Mouse (Mus musculus) liver, embryonic 16.5 days (tissue): Measurements from ENCODE around the gene Vmn1r103. TPM values are rescaled to one million over a fixed set of nuclear protein-coding genes. Genes with fewer than 3 reads are reported as not detected.
"Not testable (repeated sequence)": the region's sequence is repeated elsewhere in the genome, so short reads cannot be mapped to it uniquely, and the experiment has no call there.

Experiments
- ATAC-seq: fragments of 200-750 bp; cut with Nextera tagmentation; 2 replicates; pipeline ENCODE4 v1.8.0; 2017; ENCODE audit warnings: low read depth, mild to moderate bottlenecking, moderate number of reproducible peaks, moderate library complexity
- H3K27ac ChIP-seq: fragments of 300-500 bp; sonication (generic); 2 replicates; pipeline ENCODE4 v1.5.1; 2014; ENCODE audit warnings: mild to moderate bottlenecking, low read length
- H3K27me3 ChIP-seq: fragments of 300-500 bp; sonication (generic); 2 replicates; pipeline ENCODE4 v1.6.1; 2014; ENCODE audit warnings: low read depth, low read length, mixed read lengths; ENCODE audit not compliant: control insufficient read depth, insufficient read depth
- H3K36me3 ChIP-seq: fragments of 300-500 bp; sonication (generic); 2 replicates; pipeline ENCODE4 v1.6.1; 2014; ENCODE audit warnings: mild to moderate bottlenecking; ENCODE audit not compliant: control insufficient read depth, insufficient read depth
- H3K4me1 ChIP-seq: fragments of 300-500 bp; sonication (generic); 2 replicates; pipeline ENCODE4 v1.6.1; 2014; ENCODE audit warnings: low read depth, low read length, mixed read lengths; ENCODE audit not compliant: control insufficient read depth
- H3K4me2 ChIP-seq: fragments of 300-500 bp; sonication (generic); 2 replicates; pipeline ENCODE4 v1.6.1; 2014; ENCODE audit warnings: low read depth, low read length, mixed read lengths
- H3K4me3 ChIP-seq: fragments of 300-500 bp; sonication (generic); 2 replicates; pipeline ENCODE4 v1.5.1; 2014; ENCODE audit warnings: low read depth, mild to moderate bottlenecking, low read length
- H3K9ac ChIP-seq: fragments of 300-500 bp; sonication (generic); 2 replicates; pipeline ENCODE4 v1.6.1; 2014; ENCODE audit warnings: low read depth, low read length
- H3K9me3 ChIP-seq: fragments of 300-500 bp; sonication (generic); replicated peaks from 2 replicates; pipeline ENCODE4 v1.6.1; 2016; ENCODE audit warnings: low read length; ENCODE audit not compliant: control insufficient read depth
- WGBS: fragments of 180-500 bp; shearing (Covaris S2); extraction: QIAGEN DNeasy Blood & Tissue Kit; methylation state at CpG from one replicate; pipeline ENCODE4 v1.1.7; 2014; ENCODE audit not compliant: insufficient replicate concordance; 5-methylcytosine and 5-hydroxymethylcytosine counted together
- polyA plus RNA-seq: library from polyadenylated mRNA; unstranded; fragments of >200 nt; fragmentation: Nextera tagmentation; extraction: Ambion mirVana; gene quantifications from 2 replicates; pipeline ENCODE4 v1.2.1, GENCODE M21; 2015

Vmn1r103 gene
- not detected in 2 replicates for polyA plus RNA-seq

- H3K27ac ChIP-seq, H3K27me3 ChIP-seq, H3K9me3 ChIP-seq, H3K4me2 ChIP-seq, ATAC-seq, H3K36me3 ChIP-seq, H3K4me1 ChIP-seq, H3K4me3 ChIP-seq, H3K9ac ChIP-seq: not testable (repeated sequence)
- WGBS = no CpG with 5 or more reads among the region's 3 CpGs
Measured at GRCm38 (mm10) chr7:20510434-20510833, at the start of gene Vmn1r103. Gene Vmn1r103, minus strand, starts transcription at chr7:20510534.

- no CpG with 5 or more reads among the region's 1 CpGs for WGBS
- not testable (repeated sequence) for H3K4me1 ChIP-seq, H3K9ac ChIP-seq, H3K36me3 ChIP-seq, H3K4me2 ChIP-seq, H3K27me3 ChIP-seq, H3K27ac ChIP-seq, H3K9me3 ChIP-seq, H3K4me3 ChIP-seq, ATAC-seq
Measured at GRCm38 (mm10) chr7:20545657-20546056, 35.3 kb upstream of the Vmn1r103 start, which contains the start of gene Gm5726. Gene Gm5726, minus strand, starts transcription at chr7:20545757.

- H3K27me3 ChIP-seq, H3K27ac ChIP-seq, H3K4me1 ChIP-seq, H3K4me2 ChIP-seq, H3K4me3 ChIP-seq, H3K36me3 ChIP-seq, ATAC-seq, H3K9me3 ChIP-seq, H3K9ac ChIP-seq: not testable (repeated sequence)
- no CpG with 5 or more reads among the region's 3 CpGs for WGBS
Measured at GRCm38 (mm10) chr7:20533537-20533936, 23.2 kb upstream of the Vmn1r103 start, which contains the start of gene Vmn1r104. Gene Vmn1r104, plus strand, starts transcription at chr7:20533837.

- H3K4me2 ChIP-seq, H3K27me3 ChIP-seq, H3K4me1 ChIP-seq, H3K27ac ChIP-seq, H3K9me3 ChIP-seq, H3K4me3 ChIP-seq, H3K9ac ChIP-seq, H3K36me3 ChIP-seq, ATAC-seq: not testable (repeated sequence)
- WGBS = no CpG with 5 or more reads among the region's 5 CpGs
Measured at GRCm38 (mm10) chr7:20474825-20475224, 35.5 kb downstream of the Vmn1r103 start, which contains the start of gene Gm10670. Gene Gm10670, minus strand, starts transcription at chr7:20474925.

Other genes starting within 250 kb of the Vmn1r103 start
- not detected in 2 replicates for gene Gm5890, start 247.7 kb downstream of the Vmn1r103 start, polyA plus RNA-seq
- not detected in 2 replicates for gene Gm4133, start 176.5 kb downstream of the Vmn1r103 start, polyA plus RNA-seq
- gene Gm5728, start 135.1 kb downstream of the Vmn1r103 start, polyA plus RNA-seq = not detected in 2 replicates
- gene Vmn1r100, start 92.6 kb downstream of the Vmn1r103 start, polyA plus RNA-seq = not detected in 2 replicates
- not detected in 2 replicates for gene Vmn1r101, start 67.9 kb downstream of the Vmn1r103 start, polyA plus RNA-seq
- not detected in 2 replicates for gene Gm10670, start 35.6 kb downstream of the Vmn1r103 start, polyA plus RNA-seq
- not detected in 2 replicates for gene Vmn1r104, start 23.3 kb upstream of the Vmn1r103 start, polyA plus RNA-seq
- not detected in 2 replicates for gene Gm5726, start 35.2 kb upstream of the Vmn1r103 start, polyA plus RNA-seq
- not detected in 2 replicates for gene Gm4141, start 65.7 kb upstream of the Vmn1r103 start, polyA plus RNA-seq
- not detected in 2 replicates for gene Gm4513, start 88.5 kb upstream of the Vmn1r103 start, polyA plus RNA-seq
- gene Vmn1r107, start 158.4 kb upstream of the Vmn1r103 start, polyA plus RNA-seq = not detected in 2 replicates
- gene Vmn1r111, start 192.7 kb upstream of the Vmn1r103 start, polyA plus RNA-seq = not detected in 2 replicates
- gene Gm10668, start 220.1 kb upstream of the Vmn1r103 start, polyA plus RNA-seq = not detected in 2 replicates